Mouse (Mus musculus) embryo, embryonic 10.5 days (tissue): ENCODE data around the gene Crybg3.

Source experiments
- DNase-seq: peaks from one replicate; pipeline ENCODE4 v3.0.0-alpha.2; 2015; ENCODE audit warnings: low spot score

Crybg3 gene

GRCm38 (mm10) chr16:59448181-59448580 is 152.6 kb downstream of the Crybg3 start:
- no peak for DNase-seq

- no peak for DNase-seq
Observed at GRCm38 (mm10) chr16:59444880-59445559, 155.8 kb downstream of the Crybg3 start.
